Mouse (Mus musculus): Measurements from ENCODE around the gene Agrp. TPM values are rescaled to one million over a fixed set of nuclear protein-coding genes. Genes with fewer than 3 reads are reported as not detected.
"Not testable (repeated sequence)": the region's sequence is repeated elsewhere in the genome, so short reads cannot be mapped to it uniquely, and the experiment has no call there.

The Agrp gene
- polyA plus RNA-seq, 1 experiment from 2014 or later, result 1.2 TPM

GRCm38 (mm10) chr8:105607062-105607461 lies 30.1 kb downstream of the Agrp start:
- peak overlapping the region; percentile 93 for H3K9ac ChIP-seq
- peak overlapping the region; percentile 88 for H3K4me3 ChIP-seq
- no peaks in the 10 kb centered on the region for H3K9me3 ChIP-seq
- peak overlapping the region; percentile 94 for H3K27ac ChIP-seq
- H3K4me2 ChIP-seq, result peak overlapping the region; percentile 93
- ATAC-seq (ENCODE audit: low FRiP score), result no peak
- 6% methylated on average over 10 of the region's 10 CpGs for WGBS
- H3K36me3 ChIP-seq, result no peaks in the 10 kb centered on the region
- peaks cover 9% of the 10 kb centered on the region for H3K27me3 ChIP-seq
- H3K4me1 ChIP-seq (replicated peaks), result peaks cover 34% of the 10 kb centered on the region

GRCm38 (mm10) chr8:105606189-105607023 lies 30.8 kb downstream of the Agrp start:
- peak overlapping the region; percentile 93 for H3K4me2 ChIP-seq
- no peaks in the 10 kb centered on the region for H3K36me3 ChIP-seq
- H3K9me3 ChIP-seq, result no peaks in the 10 kb centered on the region
- peak; percentile 75 for ATAC-seq (ENCODE audit: low FRiP score)
- WGBS, result under 1% methylated on average over 30 of the region's 30 CpGs
- peak overlapping the region; percentile 94 for H3K27ac ChIP-seq
- H3K9ac ChIP-seq, result peak overlapping the region; percentile 93
- H3K4me3 ChIP-seq, result peak overlapping the region; percentile 88
- H3K4me1 ChIP-seq (replicated peaks), result peaks cover 32% of the 10 kb centered on the region
- H3K27me3 ChIP-seq, result 0 out of 2 replicates have a peak, but pooled peaks cover 4% of the 10 kb centered on the region

GRCm38 (mm10) chr8:105605491-105606188 lies 31.6 kb downstream of the Agrp start:
- WGBS, result 2% methylated on average over 33 of the region's 39 CpGs
- peak overlapping the region; percentile 93 for H3K4me2 ChIP-seq
- no peaks in the 10 kb centered on the region for H3K27me3 ChIP-seq
- H3K36me3 ChIP-seq, result no peaks in the 10 kb centered on the region
- peak overlapping the region; percentile 88 for H3K4me3 ChIP-seq
- peak overlapping the region; percentile 93 for H3K9ac ChIP-seq
- peak; percentile 23 for ATAC-seq (ENCODE audit: low FRiP score)
- no peaks in the 10 kb centered on the region for H3K9me3 ChIP-seq
- H3K4me1 ChIP-seq (replicated peaks), result peaks cover 32% of the 10 kb centered on the region
- H3K27ac ChIP-seq, result peak overlapping the region; percentile 94

GRCm38 (mm10) chr8:105604804-105605381 lies 32.3 kb downstream of the Agrp start, which contains the start of gene Ripor1:
Gene Ripor1 (plus strand): TSS chr8:105605255.
- Histone ChIP-seq H3K27me3 (no peaks in the 10 kb centered on the region), H3K9me3 (no peaks in the 10 kb centered on the region), H3K4me1 (replicated peaks) (peaks cover 32% of the 10 kb centered on the region), H3K27ac (peak within 1 kb of the TSS; percentile 94), H3K36me3 (no peaks in the 10 kb centered on the region), H3K9ac (peak within 1 kb of the TSS; percentile 93), H3K4me2 (peak within 1 kb of the TSS; percentile 93), H3K4me3 (peak within 1 kb of the TSS; percentile 88)
- peak; percentile 71 for ATAC-seq (ENCODE audit: low FRiP score)
- WGBS, result under 1% methylated on average over 38 of the region's 42 CpGs

- not testable (repeated sequence) for H3K4me3 ChIP-seq; H3K9me3 ChIP-seq; H3K4me2 ChIP-seq; H3K36me3 ChIP-seq; H3K27me3 ChIP-seq; ATAC-seq (ENCODE audit: low FRiP score); H3K9ac ChIP-seq; H3K27ac ChIP-seq
- H3K4me1 ChIP-seq (replicated peaks), result peaks cover 25% of the 10 kb centered on the region
- WGBS, result 89% methylated on average over 3 of the region's 3 CpGs
Measured at GRCm38 (mm10) chr8:105602540-105602939, 34.7 kb downstream of the Agrp start.

- Histone ChIP-seq H3K9me3 (no peaks in the 10 kb centered on the region), H3K27me3 (no peaks in the 10 kb centered on the region)
- 73% methylated on average over 5 of the region's 5 CpGs for WGBS
Measured at GRCm38 (mm10) chr8:105601301-105601700, 35.9 kb downstream of the Agrp start.

GRCm38 (mm10) chr8:105598777-105599176 lies 38.4 kb downstream of the Agrp start:
- Histone ChIP-seq H3K4me1 (replicated peaks) (0 out of 2 replicates have a peak, but pooled peaks cover 5% of the 10 kb centered on the region), H3K9ac (no peak overlapping the region), H3K36me3 (no peaks in the 10 kb centered on the region), H3K4me2 (no peak overlapping the region), H3K9me3 (no peaks in the 10 kb centered on the region), H3K4me3 (no peak overlapping the region), H3K27ac (no peak overlapping the region), H3K27me3 (peaks cover 17% of the 10 kb centered on the region)
- 88% methylated on average over 6 of the region's 6 CpGs for WGBS
- ATAC-seq (ENCODE audit: low FRiP score), result no peak

More at GRCm38 (mm10) chr8:105601301-105601700, 35.9 kb downstream of the Agrp start:
- Histone ChIP-seq H3K36me3 (no peaks in the 10 kb centered on the region), H3K27ac (no peak overlapping the region), H3K9ac (peak overlapping the region; percentile 35; the same call in 1 of the 2 replicates), H3K4me2 (no peak overlapping the region), H3K4me1 (replicated peaks) (peaks cover 17% of the 10 kb centered on the region), H3K4me3 (no peak overlapping the region)
- ATAC-seq (ENCODE audit: low FRiP score), result no peak

- ATAC-seq (ENCODE audit: low FRiP score), result peak; percentile 54; the same call in 1 of the 2 replicates
- no peak overlapping the region for H3K4me3 ChIP-seq
- H3K9me3 ChIP-seq, result no peaks in the 10 kb centered on the region
- H3K9ac ChIP-seq, result no peak overlapping the region
- 4% methylated on average over 14 of the region's 14 CpGs for WGBS
- H3K27ac ChIP-seq, result no peak overlapping the region
- peak overlapping the region; percentile 30 for H3K4me2 ChIP-seq
- 0 out of 2 replicates have a peak, but pooled peaks cover 5% of the 10 kb centered on the region for H3K4me1 ChIP-seq (replicated peaks)
- H3K27me3 ChIP-seq, result peaks cover 17% of the 10 kb centered on the region
- no peaks in the 10 kb centered on the region for H3K36me3 ChIP-seq
Measured at GRCm38 (mm10) chr8:105596362-105597034, 40.7 kb downstream of the Agrp start.

- ATAC-seq (ENCODE audit: low FRiP score), result no peak
- 81% methylated on average over 18 of the region's 18 CpGs for WGBS
- Histone ChIP-seq H3K4me3 (no peak overlapping the region), H3K4me1 (replicated peaks) (0 out of 2 replicates have a peak, but pooled peaks cover 5% of the 10 kb centered on the region), H3K9me3 (no peaks in the 10 kb centered on the region), H3K9ac (no peak overlapping the region), H3K27me3 (peaks cover 17% of the 10 kb centered on the region), H3K27ac (no peak overlapping the region), H3K36me3 (no peaks in the 10 kb centered on the region), H3K4me2 (0 out of 2 replicates have a peak overlapping the region, but pooled peaks have one; percentile 27)
Measured at GRCm38 (mm10) chr8:105594451-105595242, 42.5 kb downstream of the Agrp start.

GRCm38 (mm10) chr8:105593859-105594258 lies 43.3 kb downstream of the Agrp start:
- Histone ChIP-seq H3K9ac (no peak overlapping the region), H3K27me3 (peaks cover 17% of the 10 kb centered on the region)
- 40% methylated on average over 15 of the region's 15 CpGs for WGBS

GRCm38 (mm10) chr8:105592431-105592830 lies 44.8 kb downstream of the Agrp start:
- no peaks in the 10 kb centered on the region for H3K9me3 ChIP-seq
- no peaks in the 10 kb centered on the region for H3K36me3 ChIP-seq
- 0 out of 2 replicates have a peak, but pooled peaks cover 5% of the 10 kb centered on the region for H3K4me1 ChIP-seq (replicated peaks)
- H3K27ac ChIP-seq, result no peak overlapping the region
- no peak overlapping the region for H3K4me3 ChIP-seq
- no peak overlapping the region for H3K4me2 ChIP-seq
- peaks cover 17% of the 10 kb centered on the region for H3K27me3 ChIP-seq
- no peak for ATAC-seq (ENCODE audit: low FRiP score)
- H3K9ac ChIP-seq, result no peak overlapping the region
- WGBS, result 85% methylated on average over 2 of the region's 2 CpGs

More at GRCm38 (mm10) chr8:105593859-105594258, 43.3 kb downstream of the Agrp start:
- no peaks in the 10 kb centered on the region for H3K36me3 ChIP-seq
- no peak for ATAC-seq (ENCODE audit: low FRiP score)
- H3K4me2 ChIP-seq, result peak overlapping the region; percentile 27; the same call in 1 of the 2 replicates
- peak overlapping the region; percentile 12; the same call in 1 of the 2 replicates for H3K27ac ChIP-seq
- 0 out of 2 replicates have a peak, but pooled peaks cover 5% of the 10 kb centered on the region for H3K4me1 ChIP-seq (replicated peaks)
- H3K4me3 ChIP-seq, result no peak overlapping the region; the same call in 1 of the 2 replicates
- no peaks in the 10 kb centered on the region for H3K9me3 ChIP-seq
